8 mouse cellular contexts compared by ENCODE assay signal in genomic region chr2:91930761-91931291, GRCm38 (mm10). TPM values are rescaled to one million over a fixed set of nuclear protein-coding genes. Genes with fewer than 3 reads are reported as not detected.
DNase-seq lines count a peak whose midpoint lies in the region; ATAC-seq and TF ChIP-seq lines count a peak whose summit lies in the region.

No protein-coding gene starts in this region.

- no peak for TF ChIP-seq CTCF in forebrain, postnatal 0 days (IDR thresholded peaks at IDR 0.05; ENCODE audit: low read depth)
- no peak for TF ChIP-seq CTCF in small intestine, adult 2 months (IDR thresholded peaks at IDR 0.05; ENCODE audit: extremely low read depth, insufficient read length, insufficient replicate concordance, low read depth, low read length)

- H3K9me3 ChIP-seq in erythroblast, embryonic 14.5 days (ENCODE audit: control insufficient read depth, low read length): no peaks in the 10 kb centered on the region
- H3K9me3 ChIP-seq in ES-E14 (ENCODE audit: control insufficient read depth, insufficient read depth, low read depth, low read length): no peaks in the 10 kb centered on the region
- no peaks in the 10 kb centered on the region for H3K9me3 ChIP-seq in forebrain, postnatal 0 days (ENCODE audit: low read length)
- H3K9me3 ChIP-seq in limb, embryonic 11.5 days (ENCODE audit: control insufficient read depth, low read length): no peaks in the 10 kb centered on the region

- in situ Hi-C loops in ES-E14 (cut with MboI; ENCODE audit: low sequenced_read_pairs in 2 of 2, unreplicated experiment in 2 of 2): no loop called here

- no peak for DNase-seq in ES-E14 (ENCODE audit: low read depth, low spot score)
- no peak for DNase-seq in forebrain, postnatal 0 days
- DNase-seq in limb, embryonic 11.5 days (ENCODE audit: low spot score): peak; percentile 67
- no peak for DNase-seq in layer of hippocampus, adult 9-11 months
- no peak for DNase-seq in adrenal gland, adult 18-20 months (ENCODE audit: low spot score in 2 of 2)

- peak overlapping the region; percentile 90 for H3K27ac ChIP-seq in ES-E14 (ENCODE audit: insufficient read depth, low read depth, low read length, poor library complexity, severe bottlenecking)
- H3K27ac ChIP-seq in forebrain, postnatal 0 days (ENCODE audit: low read depth, low read length): peak overlapping the region; percentile 17; the same call in 1 of the 2 replicates
- H3K27ac ChIP-seq in limb, embryonic 11.5 days (replicated peaks; ENCODE audit: low read depth, low read length): peak overlapping the region; percentile 97
- no peak overlapping the region for H3K27ac ChIP-seq in small intestine, adult 2 months (ENCODE audit: insufficient read depth, low read depth, low read length)

- H3K4me2 ChIP-seq in forebrain, postnatal 0 days (ENCODE audit: low read depth): peak overlapping the region; percentile 80
- peak overlapping the region; percentile 73 for H3K4me2 ChIP-seq in limb, embryonic 11.5 days (ENCODE audit: low read depth, severe bottlenecking)

- 6% methylated on average over 23 of the region's 23 CpGs for WGBS in forebrain, postnatal 0 days
- under 1% methylated on average over 23 of the region's 23 CpGs for WGBS in limb, embryonic 11.5 days
- 58% methylated on average over 23 of the region's 23 CpGs for WGBS in small intestine, adult 2 months

- peak overlapping the region; percentile 86 for H3K9ac ChIP-seq in ES-E14 (ENCODE audit: insufficient read depth, low read depth, low read length, poor library complexity, severe bottlenecking)
- peak overlapping the region; percentile 75 for H3K9ac ChIP-seq in forebrain, postnatal 0 days
- H3K9ac ChIP-seq in limb, embryonic 11.5 days (ENCODE audit: low read length): peak overlapping the region; percentile 88

- peaks cover 52% of the 10 kb centered on the region for H3K27me3 ChIP-seq in erythroblast, embryonic 14.5 days (ENCODE audit: control insufficient read depth)
- H3K27me3 ChIP-seq in forebrain, postnatal 0 days (ENCODE audit: insufficient read depth, low read length): no peaks in the 10 kb centered on the region
- no peaks in the 10 kb centered on the region for H3K27me3 ChIP-seq in limb, embryonic 11.5 days (ENCODE audit: control insufficient read depth, insufficient read depth, low read length)
- H3K27me3 ChIP-seq in small intestine, adult 2 months (ENCODE audit: control insufficient read depth, insufficient read depth, low read length): no peaks in the 10 kb centered on the region

- ATAC-seq in erythroblast, adult 5-6 weeks (replicated peaks; ENCODE audit: low FRiP score, poor library complexity, severe bottlenecking): no peak
- no peak for ATAC-seq in forebrain, postnatal 0 days
- ATAC-seq in limb, embryonic 11.5 days (ENCODE audit: insufficient number of reproducible peaks, low FRiP score, low TSS enrichment, low read depth): no peak

- peak overlapping the region; percentile 39 for H3K4me3 ChIP-seq in erythroblast, embryonic 14.5 days (replicated peaks)
- peak overlapping the region; percentile 71 to 87 for H3K4me3 ChIP-seq in ES-E14 (ENCODE audit: insufficient read depth in 1 of 2, low read depth in 1 of 2, low read length in 2 of 2, poor library complexity in 1 of 2, severe bottlenecking in 1 of 2)
- H3K4me3 ChIP-seq in forebrain, postnatal 0 days (ENCODE audit: low read depth, low read length): peak overlapping the region; percentile 49
- H3K4me3 ChIP-seq in limb, embryonic 11.5 days (ENCODE audit: low read depth, low read length): peak overlapping the region; percentile 58
- peak overlapping the region; percentile 43 for H3K4me3 ChIP-seq in small intestine, adult 2 months (ENCODE audit: low read depth, low read length)

- no peak for TF ChIP-seq POLR2A in small intestine, adult 2 months (IDR thresholded peaks at IDR 0.05; ENCODE audit: low read depth, low read length)

- peaks cover 45% of the 10 kb centered on the region for H3K4me1 ChIP-seq in erythroblast, embryonic 14.5 days (ENCODE audit: control insufficient read depth)
- peaks cover 9 to 36% of the 10 kb centered on the region in 2 experiments for H3K4me1 ChIP-seq in ES-E14 (ENCODE audit: control insufficient read depth in 2 of 2, insufficient read depth in 2 of 2, low read length in 2 of 2, poor library complexity in 1 of 2)
- peaks cover 7% of the 10 kb centered on the region; the same call in 1 of the 2 replicates for H3K4me1 ChIP-seq in forebrain, postnatal 0 days (ENCODE audit: insufficient read depth)
- H3K4me1 ChIP-seq in limb, embryonic 11.5 days (ENCODE audit: control insufficient read depth, insufficient read depth, low read length): peaks cover 28% of the 10 kb centered on the region
- peaks cover 34% of the 10 kb centered on the region for H3K4me1 ChIP-seq in small intestine, adult 2 months (ENCODE audit: control insufficient read depth, insufficient read depth, insufficient read length, low read length)

- peaks cover 31% of the 10 kb centered on the region for H3K36me3 ChIP-seq in erythroblast, embryonic 14.5 days (ENCODE audit: control insufficient read depth)
- peaks cover 15% of the 10 kb centered on the region for H3K36me3 ChIP-seq in ES-E14 (ENCODE audit: control insufficient read depth, insufficient read depth, low read length, poor library complexity, severe bottlenecking)
- peaks cover 13% of the 10 kb centered on the region; the same call in 1 of the 2 replicates for H3K36me3 ChIP-seq in forebrain, postnatal 0 days (ENCODE audit: insufficient read depth)
- H3K36me3 ChIP-seq in limb, embryonic 11.5 days (ENCODE audit: control insufficient read depth, insufficient read depth, low read length): 0 out of 2 replicates have a peak, but pooled peaks cover 3% of the 10 kb centered on the region
- peaks cover 33% of the 10 kb centered on the region for H3K36me3 ChIP-seq in small intestine, adult 2 months (ENCODE audit: control insufficient read depth, insufficient read depth, low read length)

TF ChIP-seq in ES-E14, 5 proteins besides CTCF, POLR2A, EP300 and RAD21:
- TF ChIP-seq ZNF384 (IDR thresholded peaks at IDR 0.05; ENCODE audit: low read depth, low read length) (no peak), MAFK (IDR thresholded peaks at IDR 0.05; ENCODE audit: insufficient read depth, low read depth, low read length) (no peak), HCFC1 (IDR thresholded peaks at IDR 0.05; ENCODE audit: borderline replicate concordance, insufficient read depth, low read length) (no peak)
TF ChIP-seq in ES-E14: peak in this region for 0.

RNA-seq across cellular contexts. Expression of gene Mdk, which starts 1.3 kb away (rescaled TPM):
- 1.1 and 1.8 TPM in 2 replicates for polyA plus RNA-seq in erythroblast, embryonic 14.5 days (2012)
- total RNA-seq in erythroblast, adult 5-6 weeks (2015; ENCODE audit: low replicate concordance): 1.9 TPM in 1 of 2 replicates, not detected in the other
- 0.77 TPM in 1 of 2 replicates, not detected in the other for total RNA-seq in erythroblast, adult 5-6 weeks (2017; ENCODE audit: low replicate concordance)
- 345 and 362 TPM in 2 replicates for total RNA-seq in ES-E14 (2012; rRNA removed)
- 74.2 and 75.5 TPM in 2 replicates for total RNA-seq in forebrain, postnatal 0 days (2014; rRNA removed)
- 121 and 162 TPM in 2 replicates for polyA plus RNA-seq in forebrain, postnatal 0 days (2015; fragmentation: Nextera tagmentation; extraction: Ambion mirVana)
- polyA plus RNA-seq in limb, embryonic 11.5 days (2014; fragmentation: Nextera tagmentation; extraction: Ambion mirVana): 2,345 and 2,452 TPM in 2 replicates
- polyA plus RNA-seq in small intestine, adult 2 months (2012; rRNA removed): 2.4 and 5.9 TPM in 2 replicates
- total RNA-seq in adrenal gland, adult 18-20 months (2021): 1 to 10 TPM; 7.2 to 7.8 TPM

RNA-seq across cellular contexts. Expression of gene Chrm4, which starts 3.8 kb away (rescaled TPM):
- 0.03 TPM in 1 of 2 replicates, not detected in the other for polyA plus RNA-seq in erythroblast, embryonic 14.5 days (2012)
- not detected in 2 replicates for total RNA-seq in erythroblast, adult 5-6 weeks (2015; ENCODE audit: low replicate concordance)
- not detected in 2 replicates for total RNA-seq in erythroblast, adult 5-6 weeks (2017; ENCODE audit: low replicate concordance)
- total RNA-seq in ES-E14 (2012; rRNA removed): 5.6 and 9.5 TPM in 2 replicates
- total RNA-seq in forebrain, postnatal 0 days (2014; rRNA removed): 4.0 and 7.0 TPM in 2 replicates
- polyA plus RNA-seq in forebrain, postnatal 0 days (2015; fragmentation: Nextera tagmentation; extraction: Ambion mirVana): 1.1 and 1.3 TPM in 2 replicates
- 0.53 and 0.68 TPM in 2 replicates for polyA plus RNA-seq in limb, embryonic 11.5 days (2014; fragmentation: Nextera tagmentation; extraction: Ambion mirVana)
- 2.2 and 2.9 TPM in 2 replicates for polyA plus RNA-seq in small intestine, adult 2 months (2012; rRNA removed)
- 1 to 10 TPM; 3.7 to 4.6 TPM for total RNA-seq in adrenal gland, adult 18-20 months (2021)

RNA-seq across cellular contexts. Expression of gene Gm9821, which starts 14.7 kb away (rescaled TPM):
- not detected in 2 replicates for polyA plus RNA-seq in erythroblast, embryonic 14.5 days (2012)
- total RNA-seq in erythroblast, adult 5-6 weeks (2015; ENCODE audit: low replicate concordance): not detected in 2 replicates
- total RNA-seq in erythroblast, adult 5-6 weeks (2017; ENCODE audit: low replicate concordance): 0.28 TPM in 1 of 2 replicates, not detected in the other
- 0.18 and 0.79 TPM in 2 replicates for total RNA-seq in ES-E14 (2012; rRNA removed)
- not detected in 2 replicates for total RNA-seq in forebrain, postnatal 0 days (2014; rRNA removed)
- polyA plus RNA-seq in forebrain, postnatal 0 days (2015; fragmentation: Nextera tagmentation; extraction: Ambion mirVana): not detected in 2 replicates
- polyA plus RNA-seq in limb, embryonic 11.5 days (2014; fragmentation: Nextera tagmentation; extraction: Ambion mirVana): 0.32 and 0.48 TPM in 2 replicates
- not detected in 2 replicates for polyA plus RNA-seq in small intestine, adult 2 months (2012; rRNA removed)
- total RNA-seq in adrenal gland, adult 18-20 months (2021): not detected

RNA-seq across cellular contexts. Expression of gene Dgkz, which starts 44.8 kb away (rescaled TPM):
- 6.0 and 8.4 TPM in 2 replicates for polyA plus RNA-seq in erythroblast, embryonic 14.5 days (2012)
- total RNA-seq in erythroblast, adult 5-6 weeks (2015; ENCODE audit: low replicate concordance): 35.9 and 75.1 TPM in 2 replicates
- 13.7 and 19.5 TPM in 2 replicates for total RNA-seq in erythroblast, adult 5-6 weeks (2017; ENCODE audit: low replicate concordance)
- total RNA-seq in ES-E14 (2012; rRNA removed): 47.0 and 59.0 TPM in 2 replicates
- total RNA-seq in forebrain, postnatal 0 days (2014; rRNA removed): 112 and 116 TPM in 2 replicates
- 29.1 and 31.4 TPM in 2 replicates for polyA plus RNA-seq in forebrain, postnatal 0 days (2015; fragmentation: Nextera tagmentation; extraction: Ambion mirVana)
- polyA plus RNA-seq in limb, embryonic 11.5 days (2014; fragmentation: Nextera tagmentation; extraction: Ambion mirVana): 36.9 and 37.6 TPM in 2 replicates
- polyA plus RNA-seq in small intestine, adult 2 months (2012; rRNA removed): 165 and 295 TPM in 2 replicates
- total RNA-seq in adrenal gland, adult 18-20 months (2021): 10 to 100 TPM; 38.9 to 40.3 TPM
